Mouse (Mus musculus): Measurements from ENCODE around the gene Eif3g.

DNA sequence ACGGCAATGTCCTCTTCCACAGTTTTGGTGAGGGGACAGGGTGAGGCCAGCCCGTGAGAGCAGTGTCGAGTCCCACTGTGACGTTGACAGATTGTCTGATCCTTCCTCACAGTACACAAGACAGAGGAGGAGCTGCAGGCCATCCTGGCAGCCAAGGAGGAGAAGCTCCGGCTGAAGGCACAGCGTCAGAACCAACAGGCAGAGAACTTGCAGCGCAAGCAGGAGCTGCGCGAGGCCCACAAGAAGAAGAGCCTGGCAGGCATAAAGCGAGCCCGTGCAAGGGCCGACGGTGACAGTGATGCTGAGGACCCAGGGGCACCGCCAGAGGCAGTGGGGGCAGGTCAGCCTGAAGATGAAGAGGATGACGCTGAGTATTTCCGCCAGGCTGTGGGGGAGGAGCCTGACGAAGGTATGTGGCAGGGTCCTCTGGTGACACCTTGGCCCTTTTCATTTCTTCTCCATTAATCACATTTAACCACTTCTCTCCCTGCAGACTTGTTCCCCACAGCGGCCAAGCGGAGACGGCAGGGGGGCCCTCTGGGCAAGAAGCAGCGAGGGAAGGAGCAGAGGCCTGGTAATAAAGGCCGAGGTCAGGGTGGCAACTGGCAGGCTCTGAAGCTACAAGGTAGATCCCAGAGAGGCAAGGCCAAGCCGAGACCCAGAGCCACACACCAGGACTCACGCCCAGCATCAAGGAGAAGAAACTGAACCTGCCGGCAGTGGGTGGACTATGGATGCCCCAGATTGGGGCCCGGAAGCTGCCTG is 6.9 kb downstream of the Eif3g start:
- TF ChIP-seq CTCF (IDR thresholded peaks at IDR 0.05; ENCODE audit: low read depth, low read length) (no peak), TAL1 (conservative IDR thresholded peaks at IDR 0.05; ENCODE audit: low read depth, low read length) (no peak)

Measured in G1E (cell line).